Mouse (Mus musculus): ENCODE data around the gene Celf5. TPM values are rescaled to one million over a fixed set of nuclear protein-coding genes. Genes with fewer than 3 reads are reported as not detected.
A peak's percentile ranks its signal among the peaks of the same experiment; 100 is the strongest.

Celf5 gene
- polyA plus RNA-seq, 1 experiment from 2014 or later = 0.42 TPM

DNA sequence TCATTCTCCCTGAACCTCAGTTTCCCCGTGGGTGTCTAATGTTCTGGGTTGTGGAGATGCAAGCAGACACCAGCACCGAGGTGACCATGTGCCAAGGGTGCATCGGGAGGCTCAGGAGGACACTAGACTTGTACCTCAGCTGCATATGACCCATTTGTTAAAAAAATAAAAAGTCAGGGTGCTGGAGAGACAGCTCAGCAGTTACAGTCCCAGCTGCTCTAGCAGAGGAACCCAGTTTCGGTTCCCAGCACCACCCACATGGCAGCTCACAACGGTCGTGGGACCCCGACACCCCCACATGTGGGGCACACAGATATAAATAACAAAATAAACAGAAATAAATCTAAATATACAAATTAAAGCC lies 54.0 kb downstream of the Celf5 start:
- H3K27me3 ChIP-seq = 0 out of 2 replicates have a peak, but pooled peaks cover 3% of the 10 kb centered on the region
- H3K4me3 ChIP-seq = no peak overlapping the region
- no peak overlapping the region for H3K9ac ChIP-seq
- peaks cover 55% of the 10 kb centered on the region for H3K4me1 ChIP-seq
- H3K4me2 ChIP-seq = no peak overlapping the region
- no peaks in the 10 kb centered on the region for H3K36me3 ChIP-seq
- no peaks in the 10 kb centered on the region for H3K9me3 ChIP-seq
- 86% methylated on average over 7 of the region's 7 CpGs for WGBS
- no peak overlapping the region for H3K27ac ChIP-seq
- no peak for ATAC-seq (ENCODE audit: borderline replicate concordance, extremely low read depth, low FRiP score, low TSS enrichment)

DNA sequence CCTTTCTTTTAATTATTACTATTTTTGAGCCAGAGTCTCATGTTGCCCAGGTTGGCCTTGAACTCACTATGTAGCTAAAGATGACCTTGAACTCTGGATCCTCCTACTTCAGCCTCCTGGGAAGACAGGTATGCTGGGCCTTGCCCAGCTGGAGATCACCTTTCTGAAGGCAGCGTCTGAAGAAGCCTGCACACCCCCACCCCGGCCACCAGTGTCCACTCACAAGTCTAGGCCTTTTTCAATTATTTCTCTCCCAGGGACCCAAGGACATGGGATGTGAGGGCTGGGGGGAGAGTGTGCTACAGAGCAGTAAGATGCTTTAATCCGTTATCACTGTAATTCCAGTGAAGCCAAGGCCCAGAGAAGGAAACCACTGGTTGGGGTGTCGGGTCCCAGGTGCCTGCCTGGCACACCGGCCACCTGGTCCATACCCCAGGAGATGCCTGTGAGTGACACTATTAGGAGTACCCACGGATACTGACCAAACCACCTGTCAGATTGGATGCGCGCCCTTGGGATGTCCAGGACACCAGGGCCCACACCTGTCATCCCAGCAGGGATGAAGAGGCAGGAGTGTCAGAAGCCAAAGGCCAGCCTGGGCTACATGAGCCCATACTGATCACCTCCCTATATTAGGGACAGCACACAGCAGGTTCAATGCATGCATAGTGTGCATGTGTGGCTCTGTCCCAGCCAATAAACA lies 54.6 kb downstream of the Celf5 start:
- Histone ChIP-seq H3K4me3 (no peak overlapping the region), H3K9me3 (no peaks in the 10 kb centered on the region), H3K9ac (no peak overlapping the region), H3K4me2 (no peak overlapping the region), H3K36me3 (no peaks in the 10 kb centered on the region), H3K4me1 (peaks cover 50% of the 10 kb centered on the region), H3K27ac (no peak overlapping the region), H3K27me3 (0 out of 2 replicates have a peak, but pooled peaks cover 3% of the 10 kb centered on the region)
- 74% methylated on average over 8 of the region's 8 CpGs for WGBS
- no peak for ATAC-seq (ENCODE audit: borderline replicate concordance, extremely low read depth, low FRiP score, low TSS enrichment)

DNA sequence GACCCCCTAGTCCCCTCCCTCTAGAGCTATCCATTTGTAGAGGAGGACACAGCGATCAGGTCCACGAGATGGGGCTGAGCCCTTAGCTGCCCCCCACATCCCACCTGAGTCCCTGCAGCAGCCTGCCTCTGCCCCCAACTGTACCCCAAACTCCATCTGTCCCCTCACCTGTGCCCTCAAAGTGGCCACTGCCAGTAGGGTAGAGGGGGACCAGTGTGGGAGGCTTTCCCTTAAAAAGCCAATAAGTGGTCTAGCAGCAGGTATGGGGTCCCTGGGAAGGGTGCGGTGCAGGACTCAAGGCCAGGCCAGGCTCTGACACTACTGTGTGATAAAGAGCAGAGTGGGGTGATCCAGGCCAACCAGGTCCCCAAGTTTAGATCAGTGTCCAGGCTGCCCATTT lies 55.2 kb downstream of the Celf5 start:
- Histone ChIP-seq H3K27me3 (0 out of 2 replicates have a peak, but pooled peaks cover 3% of the 10 kb centered on the region), H3K4me1 (peaks cover 45% of the 10 kb centered on the region), H3K4me2 (peak overlapping the region; percentile 89), H3K4me3 (peak overlapping the region; percentile 74), H3K9me3 (no peaks in the 10 kb centered on the region), H3K27ac (0 out of 2 replicates have a peak overlapping the region, but pooled peaks have one; percentile 78), H3K9ac (peak overlapping the region; percentile 78; the same call in 1 of the 2 replicates), H3K36me3 (no peaks in the 10 kb centered on the region)
- no peak for ATAC-seq (ENCODE audit: borderline replicate concordance, extremely low read depth, low FRiP score, low TSS enrichment)
- WGBS = 24% methylated on average over 3 of the region's 3 CpGs

DNA sequence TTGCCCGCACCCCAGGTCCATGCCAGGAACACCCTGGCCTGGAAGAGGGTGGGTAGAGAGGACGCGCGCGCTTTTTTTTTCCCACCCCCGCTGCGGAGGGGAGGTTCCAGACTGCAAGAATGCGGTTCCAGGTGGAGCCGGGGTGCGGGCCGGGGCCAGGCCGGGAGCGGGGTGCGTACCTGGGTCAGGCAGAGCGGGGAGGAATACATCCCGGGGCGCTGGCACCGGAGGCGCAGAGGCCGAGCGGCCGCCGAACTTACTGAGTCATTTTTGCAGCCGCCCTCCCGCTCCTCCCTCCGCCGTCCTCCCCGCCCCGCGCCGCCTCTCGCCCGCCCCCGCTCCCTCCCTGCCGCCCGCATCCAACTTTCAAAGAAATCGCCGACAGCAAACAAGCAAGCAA lies 55.6 kb downstream of the Celf5 start:
- H3K27ac ChIP-seq = peak overlapping the region; percentile 78
- no peaks in the 10 kb centered on the region for H3K36me3 ChIP-seq
- H3K27me3 ChIP-seq = 0 out of 2 replicates have a peak, but pooled peaks cover 3% of the 10 kb centered on the region
- H3K4me3 ChIP-seq = peak overlapping the region; percentile 74
- H3K9ac ChIP-seq = peak overlapping the region; percentile 78
- no peaks in the 10 kb centered on the region for H3K9me3 ChIP-seq
- H3K4me1 ChIP-seq = peaks cover 45% of the 10 kb centered on the region
- WGBS = 1% methylated on average over 38 of the region's 38 CpGs
- no peak for ATAC-seq (ENCODE audit: borderline replicate concordance, extremely low read depth, low FRiP score, low TSS enrichment)
- peak overlapping the region; percentile 89 for H3K4me2 ChIP-seq

DNA sequence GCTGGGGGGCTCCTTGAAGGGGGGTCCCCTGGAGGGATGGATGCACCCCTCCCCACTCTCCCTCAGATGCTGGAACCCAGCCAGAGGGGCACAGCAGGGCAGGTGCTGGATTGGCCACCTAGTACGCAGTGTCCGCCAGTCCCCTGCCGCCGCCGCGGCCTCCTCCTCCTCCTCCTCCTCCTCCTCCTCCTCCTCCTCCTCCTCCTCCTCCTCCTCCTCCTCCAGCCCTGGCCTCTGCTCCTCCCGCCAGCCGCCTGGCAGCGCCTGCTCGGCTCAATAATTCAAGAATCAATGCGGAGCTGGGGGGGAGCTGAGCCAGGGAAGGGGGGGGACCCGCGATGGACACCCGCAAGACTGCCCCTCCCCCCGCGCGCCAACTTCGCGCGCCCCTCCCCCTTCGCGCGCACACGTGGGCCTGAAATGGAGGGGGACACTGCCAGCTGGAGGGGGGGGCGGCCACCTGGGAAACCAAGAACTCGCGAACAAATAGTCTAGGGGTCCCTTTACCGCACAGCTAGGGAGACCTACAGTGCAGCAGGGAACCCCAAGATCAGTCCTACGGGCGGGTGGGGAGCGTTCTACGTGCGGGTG lies 56.3 kb downstream of the Celf5 start:
- H3K4me2 ChIP-seq = peak overlapping the region; percentile 89
- no peaks in the 10 kb centered on the region for H3K9me3 ChIP-seq
- no peaks in the 10 kb centered on the region for H3K36me3 ChIP-seq
- H3K27me3 ChIP-seq = 0 out of 2 replicates have a peak, but pooled peaks cover 3% of the 10 kb centered on the region
- 2% methylated on average over 23 of the region's 33 CpGs for WGBS
- no peak for ATAC-seq (ENCODE audit: borderline replicate concordance, extremely low read depth, low FRiP score, low TSS enrichment)
- H3K27ac ChIP-seq = peak overlapping the region; percentile 78
- peak overlapping the region; percentile 74 for H3K4me3 ChIP-seq
- peak overlapping the region; percentile 78 for H3K9ac ChIP-seq
- peaks cover 39% of the 10 kb centered on the region for H3K4me1 ChIP-seq

DNA sequence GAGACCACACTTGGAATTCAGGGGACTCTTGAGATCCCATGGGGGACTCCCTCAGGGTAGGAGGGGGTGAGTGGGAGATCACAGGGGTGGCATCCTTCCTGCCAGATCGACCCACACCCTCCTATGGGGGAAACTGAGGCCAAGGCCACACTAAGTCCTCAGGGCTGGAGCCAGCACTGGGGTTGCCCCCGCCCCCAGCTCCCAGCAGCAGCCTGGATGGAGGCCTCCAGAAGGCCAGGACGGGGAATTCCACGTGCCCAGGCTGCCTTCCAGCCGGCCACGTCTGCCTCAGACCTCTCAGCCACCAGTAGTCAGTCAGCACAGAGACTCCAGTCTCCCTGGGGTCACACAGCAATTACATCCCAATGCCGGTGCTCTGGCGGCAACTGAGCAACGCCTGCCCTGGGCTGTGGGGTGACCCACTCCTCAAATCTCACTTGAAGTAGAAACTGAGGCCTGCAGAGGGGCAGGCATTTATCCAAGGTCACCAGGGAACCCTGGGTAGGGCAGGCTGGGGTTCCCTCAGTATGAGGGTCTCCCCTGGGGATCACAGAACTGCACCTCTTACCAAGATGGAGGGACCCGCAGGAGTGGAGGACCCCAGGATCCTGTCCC lies 57.2 kb downstream of the Celf5 start:
- H3K4me2 ChIP-seq = peak overlapping the region; percentile 89
- no peaks in the 10 kb centered on the region for H3K9me3 ChIP-seq
- H3K27me3 ChIP-seq = 0 out of 2 replicates have a peak, but pooled peaks cover 3% of the 10 kb centered on the region
- H3K4me1 ChIP-seq = peaks cover 40% of the 10 kb centered on the region
- peak overlapping the region; percentile 78 for H3K27ac ChIP-seq
- no peak for ATAC-seq (ENCODE audit: borderline replicate concordance, extremely low read depth, low FRiP score, low TSS enrichment)
- peak overlapping the region; percentile 74 for H3K4me3 ChIP-seq
- WGBS = 33% methylated on average over 10 of the region's 10 CpGs
- H3K9ac ChIP-seq = peak overlapping the region; percentile 78
- peaks cover 3% of the 10 kb centered on the region for H3K36me3 ChIP-seq

DNA sequence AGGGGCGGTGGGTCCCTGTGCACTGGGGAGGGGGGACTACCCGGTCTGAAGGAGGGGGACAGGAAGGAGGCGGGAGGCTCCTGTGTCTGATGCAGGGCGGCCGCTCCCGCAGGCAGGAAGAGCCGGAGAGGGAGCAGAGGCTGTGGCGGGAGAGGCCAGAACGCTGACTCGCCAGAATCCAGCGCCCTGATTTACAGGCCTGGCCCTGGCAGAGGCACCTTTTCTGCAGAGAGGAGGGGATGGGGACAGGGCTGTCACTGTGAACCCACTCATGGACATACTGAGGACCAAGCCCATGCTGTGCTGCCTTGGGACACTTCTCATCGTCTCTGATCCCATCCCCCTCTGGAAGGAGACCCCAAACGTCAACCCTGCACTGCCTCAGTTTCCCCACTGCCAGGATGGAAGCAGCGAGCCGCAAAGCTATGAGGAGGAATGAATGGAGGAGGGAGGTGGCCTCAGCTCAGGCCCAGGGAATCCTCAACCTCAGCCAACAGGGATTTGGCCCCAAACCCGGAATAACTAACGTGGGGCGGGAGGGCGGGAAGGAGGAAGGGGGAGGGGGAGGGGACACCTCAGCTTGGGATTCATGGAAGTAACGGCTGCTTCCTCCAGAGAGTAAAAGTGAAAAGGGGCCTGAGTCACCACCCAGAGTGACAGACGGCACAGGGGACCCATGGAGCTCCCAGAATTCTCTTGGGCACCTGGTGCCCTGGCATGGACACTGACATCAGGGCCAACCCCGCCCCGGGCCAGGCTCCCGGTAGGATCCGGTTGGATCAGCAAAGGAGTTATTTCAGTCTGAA lies 58.1 kb downstream of the Celf5 start:
- ATAC-seq (ENCODE audit: borderline replicate concordance, extremely low read depth, low FRiP score, low TSS enrichment) = peak; percentile 16; the same call in 1 of the 2 replicates
- peaks cover 41% of the 10 kb centered on the region for H3K4me1 ChIP-seq

DNA sequence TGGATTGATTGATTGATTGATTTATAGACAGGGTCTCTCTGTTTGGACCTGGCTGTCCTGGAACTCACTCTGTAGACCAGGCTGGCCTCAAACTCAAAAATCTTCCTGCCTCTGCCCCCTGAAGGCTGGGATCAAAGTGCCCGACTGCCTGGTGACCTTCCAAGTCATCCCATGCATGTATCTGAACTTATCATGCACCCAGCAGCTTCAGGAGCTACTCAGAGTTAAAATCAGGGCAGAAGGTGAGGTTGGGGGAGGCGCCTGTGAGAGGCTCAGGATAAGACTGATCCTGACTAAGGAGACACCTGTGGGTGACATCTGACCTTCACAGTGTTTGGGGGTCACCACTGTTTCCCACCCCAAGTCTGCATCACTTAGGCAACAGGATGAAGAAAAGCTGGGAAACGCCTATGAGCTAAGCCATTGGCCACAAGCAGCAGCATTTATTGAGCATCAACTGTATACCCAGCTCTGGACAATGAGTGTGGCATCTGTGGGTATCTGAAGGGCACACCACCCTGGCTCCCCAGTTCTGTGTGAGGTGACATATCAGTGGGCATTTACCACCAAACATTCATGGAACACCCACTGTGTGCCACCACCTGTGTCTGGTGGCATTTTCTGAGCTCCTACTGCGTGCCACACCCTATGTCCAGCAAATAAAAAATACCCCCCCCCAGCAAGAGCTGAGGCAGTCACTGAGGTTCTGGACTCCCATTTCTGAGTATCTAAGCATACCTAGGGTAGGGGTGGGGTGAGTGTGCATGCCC lies 58.8 kb downstream of the Celf5 start:
- WGBS = 68% methylated on average over 4 of the region's 4 CpGs
- Histone ChIP-seq H3K27ac (peak overlapping the region; percentile 78), H3K27me3 (0 out of 2 replicates have a peak, but pooled peaks cover 3% of the 10 kb centered on the region), H3K36me3 (peaks cover 10% of the 10 kb centered on the region), H3K9ac (peak overlapping the region; percentile 25), H3K4me1 (peaks cover 46% of the 10 kb centered on the region), H3K4me3 (peak overlapping the region; percentile 74), H3K4me2 (peak overlapping the region; percentile 89), H3K9me3 (no peaks in the 10 kb centered on the region)
- no peak for ATAC-seq (ENCODE audit: borderline replicate concordance, extremely low read depth, low FRiP score, low TSS enrichment)

More for the DNA sequence above, 58.1 kb downstream of the Celf5 start:
- peak overlapping the region; percentile 74 for H3K4me3 ChIP-seq
- peak overlapping the region; percentile 78 for H3K27ac ChIP-seq
- peaks cover 10% of the 10 kb centered on the region for H3K36me3 ChIP-seq
- H3K9me3 ChIP-seq = no peaks in the 10 kb centered on the region
- 0 out of 2 replicates have a peak, but pooled peaks cover 3% of the 10 kb centered on the region for H3K27me3 ChIP-seq
- 6% methylated on average over 25 of the region's 25 CpGs for WGBS
- H3K4me2 ChIP-seq = peak overlapping the region; percentile 89
- peak overlapping the region; percentile 78 for H3K9ac ChIP-seq

DNA sequence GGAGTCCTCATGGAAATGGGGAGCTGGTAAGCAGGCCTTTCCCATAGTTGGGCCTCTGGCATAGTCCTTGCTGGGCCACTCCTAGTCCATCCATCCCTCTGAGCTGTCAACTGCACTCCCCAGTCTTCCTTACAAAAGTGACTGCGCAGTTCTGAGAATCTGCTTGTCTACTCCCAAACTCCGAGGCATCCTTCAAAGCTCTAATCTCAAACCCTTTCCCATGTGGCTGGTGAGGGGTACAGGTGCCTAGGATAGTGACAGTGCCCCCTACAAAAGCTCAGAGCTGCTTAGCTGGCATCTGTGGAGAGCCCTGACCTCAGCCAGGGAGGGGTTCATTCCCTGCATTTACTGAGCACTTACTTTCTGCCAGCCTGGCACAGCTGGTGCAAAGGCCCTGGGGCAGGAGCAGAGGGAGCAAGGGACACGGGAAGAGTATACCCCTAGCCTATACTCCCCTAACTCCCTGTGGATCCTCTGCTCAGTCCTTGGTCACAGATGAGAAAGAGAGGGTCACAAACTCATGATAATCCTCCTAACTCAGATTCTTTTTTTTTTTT lies 59.8 kb downstream of the Celf5 start:
- Histone ChIP-seq H3K36me3 (peaks cover 10% of the 10 kb centered on the region), H3K4me3 (no peak overlapping the region), H3K27me3 (no peaks in the 10 kb centered on the region), H3K4me2 (no peak overlapping the region), H3K9ac (no peak overlapping the region), H3K27ac (no peak overlapping the region), H3K9me3 (no peaks in the 10 kb centered on the region), H3K4me1 (peaks cover 56% of the 10 kb centered on the region)
- ATAC-seq (ENCODE audit: borderline replicate concordance, extremely low read depth, low FRiP score, low TSS enrichment) = no peak
- 80% methylated on average over 3 of the region's 3 CpGs for WGBS

DNA sequence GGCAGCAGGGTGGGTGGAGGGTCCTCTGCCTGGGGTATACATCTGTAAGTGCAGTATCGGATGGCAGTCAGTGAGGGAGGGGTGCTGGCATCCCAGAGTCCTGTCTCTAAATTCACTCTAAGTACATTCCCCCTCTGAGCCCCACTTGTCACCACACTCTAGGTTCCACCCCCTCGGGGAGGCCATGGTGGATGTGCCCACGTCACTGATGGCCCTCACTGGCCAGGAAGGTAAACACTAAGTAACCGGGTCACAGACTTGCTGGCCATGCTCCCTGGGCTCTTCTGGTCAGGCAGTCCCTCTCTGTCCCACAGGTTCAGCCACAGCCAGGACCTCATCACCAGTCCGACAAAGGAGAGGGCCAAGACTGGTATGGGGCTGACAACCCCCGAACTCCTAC lies 60.3 kb downstream of the Celf5 start:
- no peak overlapping the region for H3K9ac ChIP-seq
- no peak overlapping the region for H3K4me2 ChIP-seq
- WGBS = 64% methylated on average over 6 of the region's 6 CpGs
- H3K36me3 ChIP-seq = peaks cover 10% of the 10 kb centered on the region
- no peak overlapping the region for H3K4me3 ChIP-seq
- no peaks in the 10 kb centered on the region for H3K9me3 ChIP-seq
- no peak for ATAC-seq (ENCODE audit: borderline replicate concordance, extremely low read depth, low FRiP score, low TSS enrichment)
- no peaks in the 10 kb centered on the region for H3K27me3 ChIP-seq
- no peak overlapping the region for H3K27ac ChIP-seq
- peaks cover 58% of the 10 kb centered on the region for H3K4me1 ChIP-seq

DNA sequence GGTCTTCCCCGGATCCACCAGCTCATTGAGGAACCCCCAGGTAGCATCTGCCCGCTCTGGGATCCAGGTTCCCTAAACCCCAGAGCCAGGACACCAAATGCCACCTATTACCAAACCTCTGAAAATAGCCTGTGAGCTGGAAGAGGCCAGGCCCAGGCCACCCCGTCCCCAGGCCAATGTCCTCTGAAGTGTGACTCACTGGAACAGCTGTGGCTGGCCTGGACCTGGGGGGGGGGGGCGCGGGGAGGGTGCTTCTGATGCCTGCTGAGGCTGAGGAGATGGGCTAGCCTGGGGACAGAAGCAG lies 60.8 kb downstream of the Celf5 start:
- Histone ChIP-seq H3K9me3 (no peaks in the 10 kb centered on the region), H3K4me1 (peaks cover 61% of the 10 kb centered on the region), H3K36me3 (peaks cover 10% of the 10 kb centered on the region), H3K4me3 (no peak overlapping the region), H3K27me3 (no peaks in the 10 kb centered on the region), H3K27ac (no peak overlapping the region), H3K4me2 (no peak overlapping the region), H3K9ac (no peak overlapping the region)
- 83% methylated on average over 5 of the region's 5 CpGs for WGBS
- no peak for ATAC-seq (ENCODE audit: borderline replicate concordance, extremely low read depth, low FRiP score, low TSS enrichment)

Data from lung, embryonic 15.5 days (tissue).